Mouse (Mus musculus) CH12.LX (cell line): ENCODE measurements around the gene Abca4. TPM values are rescaled to one million over a fixed set of nuclear protein-coding genes. Genes with fewer than 3 reads are reported as not detected.

Source experiments
- DNase-seq: peaks from one replicate; pipeline ENCODE4 v3.0.0-alpha.2; 2013; ENCODE audit errors: extremely low read depth
- H3K27ac ChIP-seq: 2 replicates; pipeline ENCODE4 v1.5.1; 2012; ENCODE audit warnings: low read depth, mild to moderate bottlenecking, control low read depth, moderate library complexity; ENCODE audit not compliant: insufficient read depth
- H3K27me3 ChIP-seq: replicated peaks from 2 replicates; pipeline ENCODE3; 2012; ENCODE audit warnings: inconsistent platforms
- H3K36me3 ChIP-seq, 2 experiments: replicated peaks in 1 of 2; 2 replicates each; pipeline versions ENCODE3 to v1.6.1; 2012; ENCODE audit warnings: inconsistent platforms in 1 of 2, low read length in 1 of 2, mild to moderate bottlenecking in 1 of 2, mixed read lengths in 1 of 2, moderate library complexity in 1 of 2; ENCODE audit not compliant: control insufficient read depth in 1 of 2, insufficient read depth in 1 of 2
- H3K4me1 ChIP-seq, 2 experiments: 2 replicates each; pipeline ENCODE4 v1.6.1; 2012; ENCODE audit warnings: inconsistent platforms in 1 of 2, moderate library complexity in 1 of 2; ENCODE audit not compliant: insufficient read depth in 2 of 2, control insufficient read depth in 1 of 2
- H3K4me2 ChIP-seq: 2 replicates; pipeline ENCODE4 v1.6.1; 2012; ENCODE audit warnings: low read depth, mild to moderate bottlenecking, control low read depth; ENCODE audit not compliant: poor library complexity, insufficient read depth, severe bottlenecking
- H3K4me3 ChIP-seq, 3 experiments: fragments of 150-350 bp in 1 of 3; sonication (generic) in 1 of 3; replicated peaks in 1 of 3; 2 replicates each; pipeline versions ENCODE3 to v1.5.1; 2011 to 2012; ENCODE audit warnings: low read depth in 2 of 3, low read length in 2 of 3, mild to moderate bottlenecking in 2 of 3, moderate library complexity in 2 of 3, control low read depth in 1 of 3, improper control_type of control experiment in 1 of 3, inconsistent platforms in 1 of 3, mixed read lengths in 1 of 3; ENCODE audit not compliant: poor library complexity in 1 of 3
- H3K79me2 ChIP-seq: replicated peaks from 2 replicates; pipeline ENCODE4 v1.6.1; 2012; ENCODE audit warnings: mild to moderate bottlenecking, moderate library complexity; ENCODE audit not compliant: control insufficient read depth, poor library complexity, insufficient read depth, severe bottlenecking; ENCODE audit errors: extremely low read depth
- H3K9ac ChIP-seq: 2 replicates; pipeline ENCODE4 v1.6.1; 2012; ENCODE audit warnings: low read depth, mild to moderate bottlenecking, control low read depth, moderate library complexity; ENCODE audit not compliant: insufficient read depth
- H3K9me3 ChIP-seq: replicated peaks from 2 replicates; pipeline ENCODE3; 2012; ENCODE audit warnings: low read length, inconsistent platforms, mixed read lengths
- CHD1 ChIP-seq: IDR thresholded peaks from 2 replicates; pipeline ENCODE4 v1.6.1; 2012; ENCODE audit warnings: low read depth, low read length, improper control_type of control experiment, inconsistent platforms
- E2F4 ChIP-seq: IDR thresholded peaks from 2 replicates; pipeline ENCODE4 v1.6.1; 2011; ENCODE audit warnings: low read depth, low read length, improper control_type of control experiment; ENCODE audit not compliant: insufficient replicate concordance
- ELF1 ChIP-seq: IDR thresholded peaks from 2 replicates; pipeline ENCODE4 v1.6.1; 2014; ENCODE audit warnings: low read depth, mild to moderate bottlenecking, inconsistent platforms, low read length, improper control_type of control experiment
- EP300 ChIP-seq: IDR thresholded peaks from 2 replicates; pipeline ENCODE4 v1.6.1; 2011; ENCODE audit warnings: low read length, improper control_type of control experiment
- ETS1 ChIP-seq: conservative IDR thresholded peaks from 2 replicates; pipeline ENCODE4 v1.6.1; 2012; ENCODE audit warnings: low read depth, mild to moderate bottlenecking, inconsistent platforms, low read length, improper control_type of control experiment, moderate library complexity
- GABPA ChIP-seq: IDR thresholded peaks from 2 replicates; pipeline ENCODE4 v1.6.1; 2012; ENCODE audit warnings: low read depth, low read length, improper control_type of control experiment, inconsistent platforms; ENCODE audit not compliant: insufficient replicate concordance
- HCFC1 ChIP-seq: IDR thresholded peaks from 2 replicates; pipeline ENCODE4 v1.6.1; 2012; ENCODE audit warnings: low read depth, mild to moderate bottlenecking, inconsistent platforms, low read length, improper control_type of control experiment
- IRF4 ChIP-seq: IDR thresholded peaks from 2 replicates; pipeline ENCODE4 v1.6.1; 2014; ENCODE audit warnings: low read depth, mild to moderate bottlenecking, inconsistent platforms, low read length, improper control_type of control experiment
- KAT2A ChIP-seq: IDR thresholded peaks from 2 replicates; pipeline ENCODE4 v1.6.1; 2012; ENCODE audit warnings: low read length, improper control_type of control experiment, inconsistent platforms; ENCODE audit not compliant: insufficient replicate concordance
- MAX ChIP-seq: IDR thresholded peaks from 2 replicates; pipeline ENCODE4 v1.6.1; 2011; ENCODE audit warnings: low read length, improper control_type of control experiment
- MAZ ChIP-seq: IDR thresholded peaks from 2 replicates; pipeline ENCODE4 v1.6.1; 2012; ENCODE audit warnings: low read depth, mild to moderate bottlenecking, inconsistent platforms, low read length, improper control_type of control experiment, moderate library complexity
- MYC ChIP-seq: IDR thresholded peaks from 2 replicates; pipeline ENCODE4 v1.6.1; 2011; ENCODE audit warnings: low read depth, mild to moderate bottlenecking, improper control_type of control experiment, low read length
- NRF1 ChIP-seq: IDR thresholded peaks from 2 replicates; pipeline ENCODE4 v1.6.1; 2014; ENCODE audit warnings: low read depth, mild to moderate bottlenecking, inconsistent platforms, low read length, improper control_type of control experiment, moderate library complexity
- PAX5 ChIP-seq: IDR thresholded peaks from 2 replicates; pipeline ENCODE4 v1.6.1; 2012; ENCODE audit warnings: low read length, inconsistent platforms, mixed read lengths
- POLR2A ChIP-seq: IDR thresholded peaks from 2 replicates; pipeline ENCODE4 v1.6.1; 2011; ENCODE audit warnings: low read depth, mild to moderate bottlenecking, improper control_type of control experiment, low read length
- UBTF ChIP-seq: IDR thresholded peaks from 2 replicates; pipeline ENCODE4 v1.6.1; 2012; ENCODE audit warnings: low read depth, mild to moderate bottlenecking, inconsistent platforms, low read length, improper control_type of control experiment, moderate library complexity
- USF1 ChIP-seq: IDR thresholded peaks from 2 replicates; pipeline ENCODE4 v1.6.1; 2014; ENCODE audit warnings: low read depth, mild to moderate bottlenecking, inconsistent platforms, low read length, improper control_type of control experiment
- ZC3H11A ChIP-seq: IDR thresholded peaks from 2 replicates; pipeline ENCODE4 v1.6.1; 2012; ENCODE audit warnings: low read depth, mild to moderate bottlenecking, inconsistent platforms, low read length, improper control_type of control experiment
- ZNF384 ChIP-seq: IDR thresholded peaks from 2 replicates; pipeline ENCODE4 v1.6.1; 2012; ENCODE audit warnings: low read depth, low read length, improper control_type of control experiment, inconsistent platforms
- dilution Hi-C: fragments of 300-500 bp; cut with MboI; formaldehyde crosslinking; loops from 2 replicates; pipeline ENCODE4 v1.14.3; 2020; ENCODE audit warnings: low sequenced_read_pairs; ENCODE audit not compliant: extremely low pct_unique_long_range_greater_than_20kb, extremely low pct_ligation_motif_present
- in situ Hi-C: fragments of 300-500 bp; cut with MboI; formaldehyde crosslinking; loops from 3 replicates; pipeline ENCODE4 v1.14.3; 2019; ENCODE audit warnings: low sequenced_read_pairs, low pct_ligation_motif_present, low pct_unique_long_range_greater_than_20kb, mixed read lengths
- polyA plus RNA-seq: library from polyadenylated mRNA; unstranded; fragments of >175 nt; gene quantifications from 2 replicates; pipeline ENCODE4 v1.2.1, GENCODE M21; 2012; ENCODE audit warnings: low read depth; ENCODE audit not compliant: insufficient read length
- total RNA-seq, 2 experiments: library from RNA; depleted of rRNA; stranded (reverse); fragments of 300-350 nt in 1 of 2; fragments of >200 nt in 1 of 2; gene quantifications; 2 replicates each; pipeline ENCODE4 v1.2.3; 2012 to 2014

The Abca4 gene
- total and polyA plus RNA-seq, 3 experiments, result 0.34 to 0.57 (median 0.46) TPM

GRCm38 (mm10) chr3:122022355-122022754 is 21.9 kb upstream of the Abca4 start:
- dilution Hi-C loops, result no loop called here
- Histone ChIP-seq H3K4me3 (no peak overlapping the region), H3K4me2 (peak overlapping the region; percentile 52; the same call in 1 of the 2 replicates), H3K79me2 (no peaks in the 10 kb centered on the region), H3K9me3 (no peaks in the 10 kb centered on the region), H3K36me3 (no peaks in the 10 kb centered on the region), H3K9ac (no peak overlapping the region), H3K27me3 (no peaks in the 10 kb centered on the region), H3K4me1 (peaks cover 2 to 6% of the 10 kb centered on the region in 2 experiments; a peak in 2 of 4 replicates), H3K27ac (no peak overlapping the region)
- in situ Hi-C loops, result no loop called here
- no peak for TF ChIP-seq UBTF
- peak; percentile 43 for TF ChIP-seq MAX
- peak; percentile 62 for TF ChIP-seq ELF1
- DNase-seq, result no peak

DNA sequence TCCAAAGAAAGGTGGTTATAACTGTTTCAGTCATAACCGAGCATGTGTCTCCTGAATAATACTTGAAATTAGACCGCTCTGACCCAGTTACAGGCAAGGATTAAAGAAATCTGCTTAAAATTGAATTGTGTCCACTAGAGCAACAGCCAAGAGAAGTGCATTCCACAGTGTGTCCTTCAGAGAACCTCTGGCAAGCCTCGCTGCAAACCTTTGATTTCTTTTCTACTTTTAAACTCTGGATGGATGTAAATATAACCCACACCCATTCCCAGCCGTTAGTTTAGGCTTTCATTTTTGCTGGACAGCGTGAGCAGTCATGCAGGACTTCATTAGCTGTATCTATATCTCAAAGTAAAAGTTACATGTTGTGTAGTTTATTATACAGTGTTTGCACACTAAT is 17.6 kb upstream of the Abca4 start:
- H3K4me2 ChIP-seq, result no peak overlapping the region
- H3K27me3 ChIP-seq, result no peaks in the 10 kb centered on the region
- dilution Hi-C loops, result no loop called here
- TF ChIP-seq E2F4 (no peak), ETS1 (no peak), CHD1 (no peak), MAX (no peak), MAZ (no peak), ZC3H11A (no peak), POLR2A (no peak), NRF1 (no peak)
- TF ChIP-seq, all 38 proteins: peak for 0
- in situ Hi-C loops, result no loop called here
- Histone ChIP-seq H3K9me3 (no peaks in the 10 kb centered on the region), H3K36me3 (no peaks in the 10 kb centered on the region), H3K4me1 (peaks cover 2 to 14% of the 10 kb centered on the region in 2 experiments; a peak in 2 of 4 replicates), H3K9ac (no peak overlapping the region), H3K79me2 (no peaks in the 10 kb centered on the region), H3K4me3 (no peak overlapping the region), H3K27ac (no peak overlapping the region)
- no peak for DNase-seq

DNA sequence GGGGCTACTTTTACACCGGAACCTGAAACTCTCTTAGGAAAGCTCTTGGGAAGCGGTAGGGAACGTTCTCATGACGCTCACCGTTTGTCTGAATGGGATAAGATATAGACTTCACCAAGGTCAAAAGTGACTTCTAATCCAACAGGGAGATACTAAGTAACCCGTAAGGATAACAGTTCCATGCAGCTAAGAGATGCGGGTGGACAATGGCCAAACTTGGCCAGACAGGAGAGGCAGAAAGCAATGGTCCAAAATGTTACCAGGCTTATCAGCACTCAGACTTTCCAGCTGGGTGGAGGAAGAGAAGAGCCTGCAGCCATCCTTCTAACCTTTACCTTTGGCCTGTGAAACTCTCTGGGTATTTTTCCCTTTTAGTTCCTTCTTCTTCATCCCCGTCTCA is 16.5 kb upstream of the Abca4 start:
- dilution Hi-C loops (no loop called here), in situ Hi-C loops (no loop called here)
- Histone ChIP-seq H3K4me3 (no peak overlapping the region), H3K27me3 (no peaks in the 10 kb centered on the region), H3K36me3 (no peaks in the 10 kb centered on the region), H3K4me1 (peaks cover 0 to 8% of the 10 kb centered on the region in 2 experiments; a peak in 1 of 4 replicates), H3K27ac (no peak overlapping the region), H3K9ac (no peak overlapping the region), H3K79me2 (no peaks in the 10 kb centered on the region), H3K9me3 (no peaks in the 10 kb centered on the region), H3K4me2 (no peak overlapping the region)
- DNase-seq, result no peak
- no peak for TF ChIP-seq ZNF384
- no peak for TF ChIP-seq PAX5
- no peak for TF ChIP-seq GABPA
- no peak for TF ChIP-seq MYC
- TF ChIP-seq IRF4, result no peak
- TF ChIP-seq USF1, result no peak
- no peak for TF ChIP-seq EP300
- no peak for TF ChIP-seq ETS1
- no peak for TF ChIP-seq ELF1
- no peak for TF ChIP-seq E2F4
- TF ChIP-seq ZC3H11A, result no peak
- TF ChIP-seq HCFC1, result no peak
- TF ChIP-seq KAT2A, result no peak
